Mouse (Mus musculus): Measurements from ENCODE around the gene Krtap9-5.

The Krtap9-5 gene

DNA sequence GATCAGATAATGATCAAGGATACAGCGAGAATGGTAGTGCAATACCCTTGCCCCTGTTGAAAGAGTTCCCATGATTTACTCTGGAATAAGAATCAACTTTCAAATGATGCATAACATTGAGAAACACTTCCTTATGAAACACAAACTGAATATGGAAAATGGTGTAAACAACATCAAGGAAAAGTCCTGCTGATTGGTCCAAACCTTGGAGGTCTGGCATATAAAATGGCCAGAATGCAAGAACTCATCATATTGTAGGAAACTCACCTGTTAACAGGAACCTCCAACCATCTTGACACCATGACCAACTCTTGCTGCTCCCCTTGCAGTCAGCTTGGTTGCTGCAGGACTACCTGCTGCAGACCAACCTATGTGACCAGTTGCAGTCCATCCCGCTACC, at the start of gene Krtap9-5:
TSS of gene Krtap9-5 (plus strand) at position 301 of the 400 bp plus-strand sequence.
- no peak for DNase-seq

- DNase-seq: no peak
Measured at GRCm38 (mm10) chr11:99907620-99908019, 40.7 kb upstream of the Krtap9-5 start, which contains the start of gene Krtap31-1. Gene Krtap31-1 (plus strand): TSS chr11:99907920.

GRCm38 (mm10) chr11:99914451-99914850, 33.8 kb upstream of the Krtap9-5 start, which contains the start of gene Gm11565:
Gene Gm11565 (plus strand): TSS chr11:99914751.
- DNase-seq: no peak

- DNase-seq: no peak
Measured at GRCm38 (mm10) chr11:99935991-99936390, 12.3 kb upstream of the Krtap9-5 start, which contains the start of gene Krtap31-2. Gene Krtap31-2 (plus strand): TSS chr11:99936291.

GRCm38 (mm10) chr11:99937751-99938264, 10.5 kb upstream of the Krtap9-5 start:
- DNase-seq: no peak

DNA sequence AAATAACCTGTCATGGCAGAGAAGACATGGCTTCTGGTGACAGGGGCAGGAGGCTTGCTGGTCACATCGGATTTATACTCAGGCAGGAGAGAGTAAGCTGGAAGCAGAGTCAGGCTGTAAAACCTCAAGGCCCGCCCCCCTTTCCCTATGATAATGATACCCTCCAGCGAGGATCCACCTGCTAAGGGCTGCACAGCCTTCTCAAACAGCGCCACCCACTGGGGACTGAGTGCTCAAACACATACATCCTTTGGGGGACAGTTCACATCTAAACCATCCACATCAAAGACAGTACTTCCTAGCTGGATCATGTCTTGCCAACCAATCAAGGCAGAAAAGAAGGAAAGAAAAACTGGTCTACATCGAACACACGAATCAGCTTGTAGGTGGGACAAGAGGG, 15.9 kb downstream of the Krtap9-5 start:
- peak in 1 of 2 experiments; percentile 9 for DNase-seq

DNA sequence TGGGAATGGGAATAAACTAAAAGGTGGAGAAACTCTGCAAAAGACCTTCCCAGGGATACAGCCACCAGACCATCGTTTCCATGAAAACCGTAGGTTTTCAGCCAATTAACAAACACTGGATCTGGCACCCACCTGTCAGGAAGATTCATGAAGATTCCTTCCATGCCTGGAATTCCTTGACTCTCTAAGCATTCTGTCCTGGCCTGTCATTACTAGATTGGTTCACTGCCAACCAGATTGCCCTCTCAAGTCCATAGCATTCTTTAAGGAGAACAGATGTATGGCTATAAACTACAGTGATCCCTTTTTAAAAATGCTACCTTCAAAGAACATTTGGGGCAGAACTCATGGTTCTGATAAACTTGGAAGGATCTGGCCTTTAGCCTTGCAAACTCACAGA, 17.7 kb downstream of the Krtap9-5 start:
- DNase-seq: no peak

- DNase-seq: no peak
Measured at GRCm38 (mm10) chr11:99978953-99979352, 30.7 kb downstream of the Krtap9-5 start, which contains the start of gene Krtap29-1. Gene Krtap29-1 (minus strand): TSS chr11:99979053.

DNA sequence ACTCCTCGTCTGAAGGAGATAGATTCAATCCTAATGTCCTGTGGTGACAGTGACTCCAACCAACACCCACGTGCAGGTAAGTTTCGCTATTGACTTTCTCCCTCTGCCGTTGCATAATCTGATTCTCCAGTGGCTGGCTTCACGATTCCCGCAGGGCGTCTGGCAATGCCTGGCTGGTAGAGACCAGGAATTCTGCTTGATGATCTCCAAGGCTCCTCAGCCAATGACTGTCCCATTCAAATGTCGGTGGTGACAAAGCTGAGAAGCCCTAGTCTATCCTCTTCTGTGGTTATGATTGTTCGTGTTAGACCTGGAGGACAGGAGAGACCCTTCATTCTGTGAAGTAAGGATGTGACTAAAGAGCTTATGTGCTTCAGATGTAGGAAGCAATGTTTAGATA, 34.5 kb downstream of the Krtap9-5 start:
- no peak for DNase-seq

GRCm38 (mm10) chr11:99983442-99983841, 35.2 kb downstream of the Krtap9-5 start:
- DNase-seq: no peak

DNA sequence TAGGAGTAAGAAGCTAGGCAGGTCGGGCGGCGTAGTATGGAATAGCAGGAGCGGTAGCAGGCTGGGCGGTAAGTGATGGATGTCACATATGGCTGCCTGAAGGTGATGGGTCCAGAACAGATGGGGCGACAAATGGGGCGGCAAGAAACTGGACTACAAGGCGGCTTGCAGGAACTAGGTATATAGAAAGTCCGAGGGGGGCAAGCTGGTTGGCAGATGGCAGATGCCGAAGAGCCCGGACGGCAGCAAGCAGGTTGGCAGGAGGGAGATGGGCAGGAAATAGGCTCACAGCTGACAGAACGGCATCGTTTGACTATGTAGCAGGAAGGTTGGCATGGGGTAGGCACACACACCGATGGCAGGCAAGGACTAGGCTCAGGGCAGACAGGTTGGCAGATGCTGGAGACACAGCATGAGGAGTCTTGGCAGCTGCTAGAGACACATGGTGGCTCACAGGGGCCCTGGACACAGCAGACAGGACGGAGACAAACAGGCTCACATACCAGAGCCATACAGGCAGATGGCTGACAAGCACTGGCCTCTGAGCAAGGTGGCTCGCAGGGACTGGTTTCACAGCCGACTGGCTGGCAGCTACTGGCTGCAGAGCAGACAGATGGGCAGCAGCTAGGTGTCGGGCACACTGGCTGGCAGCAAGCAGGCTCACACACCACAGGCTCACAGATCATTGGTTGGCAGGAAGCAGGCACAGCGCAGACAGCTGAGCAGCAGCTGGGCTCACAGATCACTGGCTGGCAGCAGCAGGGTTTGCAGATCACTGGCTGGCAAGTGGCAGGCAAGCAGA, 37.2 kb downstream of the Krtap9-5 start:
- DNase-seq: peak; percentile 27 to 46

DNA sequence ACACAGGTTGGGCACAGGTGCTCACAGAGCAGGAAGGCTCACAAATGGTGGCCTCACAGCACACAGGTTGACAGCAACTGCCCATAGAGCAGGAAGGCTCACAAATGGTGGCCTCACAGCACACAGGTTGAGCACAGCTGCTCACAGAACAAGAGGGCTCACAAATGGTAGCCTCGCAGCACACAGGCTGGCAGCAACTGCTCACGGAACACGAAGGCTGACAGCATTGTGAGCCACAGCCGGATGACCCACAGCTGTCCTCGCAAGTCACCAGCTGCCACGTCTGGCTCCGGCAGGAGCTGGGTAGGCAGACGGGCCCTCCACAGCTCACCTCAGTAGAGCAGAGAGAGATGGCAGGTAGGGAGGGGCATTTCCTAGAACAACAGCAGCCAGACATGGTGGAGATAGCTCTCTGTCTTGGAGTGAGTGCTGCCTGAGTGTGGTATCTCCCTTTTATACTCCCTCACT, 37.9 kb downstream of the Krtap9-5 start, which contains the start of gene Krtap16-1:
TSS of gene Krtap16-1 (minus strand) at position 418 of the 468 bp plus-strand sequence.
- no peak for DNase-seq

GRCm38 (mm10) chr11:99988530-99988929, 40.3 kb downstream of the Krtap9-5 start:
- DNase-seq: no peak

- DNase-seq: no peak
Measured at GRCm38 (mm10) chr11:99989881-99990405, 41.7 kb downstream of the Krtap9-5 start.

DNA sequence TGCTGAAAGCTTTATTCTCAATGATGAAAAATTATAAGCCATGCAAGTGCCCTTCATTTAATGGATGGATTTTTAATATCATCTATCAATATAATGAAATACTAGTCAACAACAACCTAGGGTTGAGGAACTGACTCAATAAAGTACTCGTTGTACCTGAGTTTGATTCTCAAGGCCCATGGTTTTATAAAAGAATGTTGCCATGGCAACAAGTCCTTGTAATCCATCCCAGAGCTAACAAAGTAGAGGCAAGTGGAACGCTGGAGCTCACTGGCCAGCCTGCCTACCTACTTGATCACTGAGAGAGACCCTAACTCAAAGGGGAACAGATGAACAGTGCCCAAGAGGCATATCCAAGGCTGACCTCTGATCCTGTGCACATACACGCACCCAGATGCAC, 42.3 kb downstream of the Krtap9-5 start:
- DNase-seq: no peak

DNA sequence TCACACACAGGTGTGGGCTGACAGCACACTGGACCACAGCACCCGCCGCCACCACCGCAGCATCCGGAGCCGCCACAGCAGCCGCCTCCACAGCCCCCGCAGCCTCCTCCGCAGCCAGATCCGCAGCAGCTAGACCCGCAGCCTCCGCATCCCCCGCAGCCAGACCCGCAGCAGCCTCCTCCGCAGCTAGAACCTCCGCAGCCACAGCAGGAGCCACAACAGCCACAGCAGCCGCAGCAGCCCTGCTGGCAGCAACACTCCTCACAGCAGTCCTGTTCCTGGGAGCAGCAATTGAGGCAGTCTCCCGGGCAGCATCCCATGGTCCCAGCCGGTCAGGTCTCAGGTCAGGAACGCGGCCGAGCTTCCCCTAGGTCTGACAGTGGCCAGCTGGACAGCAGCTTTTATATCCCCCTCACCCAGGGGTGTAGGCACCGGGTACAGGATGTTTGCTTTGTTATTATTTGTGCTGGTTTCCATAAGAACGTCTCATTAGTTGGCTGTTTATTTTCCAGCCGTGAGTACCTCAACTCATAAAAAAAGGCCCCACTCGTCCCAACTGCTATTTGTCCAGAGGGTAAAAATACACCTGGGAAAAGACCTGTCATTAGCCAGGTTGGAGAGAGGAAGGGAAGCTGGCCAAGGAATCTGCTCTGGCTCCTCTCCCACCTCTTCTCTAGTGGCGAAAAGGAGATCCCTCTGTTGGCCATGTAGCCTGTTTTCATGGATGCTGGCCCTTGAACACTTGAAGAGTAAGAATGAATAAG, 45.5 kb downstream of the Krtap9-5 start, which contains the start of gene Krtap17-1:
TSS of gene Krtap17-1 (minus strand) at position 375 of the 764 bp plus-strand sequence.
- peak; percentile 10 to 21 for DNase-seq

DNA sequence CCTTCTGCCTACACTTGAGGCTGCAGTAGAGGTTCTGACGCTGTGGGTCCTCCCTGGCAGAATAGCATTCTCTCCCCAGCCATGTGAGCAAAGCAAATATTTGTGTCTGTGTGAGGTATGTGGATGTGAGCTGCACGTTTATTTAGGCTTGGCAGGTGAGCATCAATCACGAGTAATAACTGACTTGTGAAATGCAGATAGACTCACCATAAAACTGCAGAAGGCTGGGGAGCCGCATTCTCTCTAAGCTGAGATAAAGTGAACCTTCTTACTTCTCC, 46.0 kb downstream of the Krtap9-5 start:
- DNase-seq: no peak

- DNase-seq: no peak
Measured at GRCm38 (mm10) chr11:99999091-99999490, 50.8 kb downstream of the Krtap9-5 start.

Data from kidney, postnatal 4 days (tissue).